10 mouse cellular contexts compared by ENCODE assay signal in the genomic region with DNA sequence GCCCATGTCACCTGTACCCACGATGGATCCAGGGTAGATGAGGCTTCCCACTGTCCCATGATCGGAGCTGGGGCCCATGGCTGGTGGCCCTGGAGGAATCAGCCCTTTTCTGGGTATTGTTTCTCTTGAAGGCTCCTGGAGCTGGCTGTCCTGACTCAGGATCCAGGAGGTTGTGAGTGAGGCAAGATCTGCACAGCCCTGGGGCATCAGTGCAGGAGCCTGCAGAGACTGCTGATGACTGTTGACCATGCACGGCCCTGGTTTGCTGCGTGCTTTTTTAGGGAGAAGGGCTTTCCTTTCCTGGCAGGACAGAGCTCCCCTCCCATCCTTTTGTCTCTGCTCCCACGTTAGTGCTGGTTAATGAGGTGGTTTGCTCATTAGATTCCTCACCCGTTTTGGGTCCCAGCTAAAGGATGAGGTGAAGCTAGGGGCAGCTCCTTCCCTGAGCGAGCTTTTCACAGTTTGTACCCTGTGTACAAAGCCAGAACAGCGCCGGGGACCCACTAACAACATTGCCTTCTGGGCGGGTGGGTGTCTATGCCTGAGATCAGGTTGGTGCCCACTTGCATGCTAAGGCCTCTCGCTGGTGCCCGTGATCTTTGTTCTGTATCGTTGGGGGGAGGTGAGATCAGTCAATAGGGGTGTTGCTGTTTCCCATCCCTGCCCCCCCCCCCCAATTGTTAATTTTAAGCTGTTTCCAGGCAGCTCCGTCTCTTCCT. TPM values are rescaled to one million over a fixed set of nuclear protein-coding genes. Genes with fewer than 3 reads are reported as not detected.
A peak's percentile ranks its signal among the peaks of the same experiment; 100 is the strongest.
DNase-seq lines count a peak whose midpoint lies in the region; ATAC-seq and TF ChIP-seq lines count a peak whose summit lies in the region.
"Had no signal": no experiment of that assay in that cellular context is flagged by ENCODE, and none has a peak within 500 bp of the region (broad histone marks: within the 10 kb centered on the region; RNA-seq: fewer than 3 reads in every experiment).

No protein-coding gene starts in this region.

- 76% methylated on average over 14 of the region's 14 CpGs for WGBS in bone marrow, adult 2 months
- WGBS in hindbrain, embryonic 10.5 days: 66% methylated on average over 14 of the region's 14 CpGs
- WGBS in liver, embryonic 15.5 days (ENCODE audit: insufficient replicate concordance): 72% methylated on average over 14 of the region's 14 CpGs

- TF ChIP-seq POLR2A in bone marrow, adult 2 months (IDR thresholded peaks at IDR 0.05; ENCODE audit: borderline replicate concordance, control insufficient read depth, low read depth, low read length): no peak

- peak overlapping the region; percentile 19 for H3K4me3 ChIP-seq in bone marrow, adult 2 months (replicated peaks; ENCODE audit: control insufficient read depth, low read depth, low read length)
- H3K4me3 ChIP-seq in hindbrain, embryonic 10.5 days: peak overlapping the region; percentile 68
- no peak overlapping the region for H3K4me3 ChIP-seq in liver, embryonic 15.5 days (replicated peaks)

- TF ChIP-seq CTCF in bone marrow, adult 2 months (IDR thresholded peaks at IDR 0.05; ENCODE audit: control insufficient read depth, insufficient read depth, low read length): no peak

- H3K9me3 ChIP-seq in hindbrain, embryonic 10.5 days: no peaks in the 10 kb centered on the region
- H3K9me3 ChIP-seq in liver, embryonic 15.5 days (replicated peaks): no peaks in the 10 kb centered on the region

- H3K4me1 ChIP-seq in bone marrow, adult 2 months (ENCODE audit: control insufficient read depth, insufficient read depth, low read length): peaks cover 3% of the 10 kb centered on the region
- peaks cover 71% of the 10 kb centered on the region for H3K4me1 ChIP-seq in hindbrain, embryonic 10.5 days (replicated peaks)
- H3K4me1 ChIP-seq in liver, embryonic 15.5 days (replicated peaks): peaks cover 33% of the 10 kb centered on the region

- no peak overlapping the region for H3K9ac ChIP-seq in liver, embryonic 15.5 days

- H3K27me3 ChIP-seq in hindbrain, embryonic 10.5 days (ENCODE audit: insufficient read depth, poor library complexity, severe bottlenecking): peaks cover 68% of the 10 kb centered on the region
- H3K27me3 ChIP-seq in liver, embryonic 15.5 days: peaks cover 28% of the 10 kb centered on the region

- peak; percentile 44 for DNase-seq in cerebellum, adult 11-12 months
- no peak for DNase-seq in hindbrain, embryonic 10.5 days (ENCODE audit: low spot score)
- DNase-seq in frontal cortex, postnatal 25 days (ENCODE audit: low spot score in 2 of 2): no peak
- DNase-seq in heart, adult 11 months: no peak
- DNase-seq in kidney, adult 18-20 months: no peak
- DNase-seq: embryo, embryonic 11 days; thymus, adult 2 months had no signal

- H3K36me3 ChIP-seq in hindbrain, embryonic 10.5 days: peaks cover 38% of the 10 kb centered on the region
- peaks cover 16% of the 10 kb centered on the region for H3K36me3 ChIP-seq in liver, embryonic 15.5 days (replicated peaks)

- no peak for ATAC-seq in cerebellum, adult (ENCODE audit: insufficient number of reproducible peaks, low FRiP score, low TSS enrichment)
- ATAC-seq in liver, embryonic 15.5 days (ENCODE audit: insufficient read depth): no peak

- H3K4me2 ChIP-seq in liver, embryonic 15.5 days: 0 out of 2 replicates have a peak overlapping the region, but pooled peaks have one; percentile 5

- H3K27ac ChIP-seq in bone marrow, adult 2 months (ENCODE audit: control insufficient read depth, insufficient read depth, low read depth, low read length, poor library complexity): no peak overlapping the region
- H3K27ac ChIP-seq in hindbrain, embryonic 10.5 days: peak overlapping the region; percentile 92
- H3K27ac ChIP-seq in liver, embryonic 15.5 days (replicated peaks): no peak overlapping the region

RNA-seq across cellular contexts. Expression of a gene that starts 2.0 kb away (rescaled TPM):
- 2.4 and 3.2 TPM in 2 replicates for polyA plus RNA-seq in bone marrow, adult 2 months (2011; ENCODE audit: insufficient read depth, insufficient read length, low replicate concordance, missing spikeins)
- 7.0 and 18.0 TPM in 2 replicates for polyA plus RNA-seq in hindbrain, embryonic 10.5 days (2016; fragmentation: Nextera tagmentation; extraction: Ambion mirVana)
- 0.29 and 0.33 TPM in 2 replicates for polyA plus RNA-seq in liver, embryonic 15.5 days (2015; fragmentation: Nextera tagmentation; extraction: Ambion mirVana)

RNA-seq across cellular contexts. Expression of a gene that starts 50.4 kb away (rescaled TPM):
- 59.0 and 71.3 TPM in 2 replicates for polyA plus RNA-seq in bone marrow, adult 2 months (2011; ENCODE audit: insufficient read depth, insufficient read length, low replicate concordance, missing spikeins)
- polyA plus RNA-seq in hindbrain, embryonic 10.5 days (2016; fragmentation: Nextera tagmentation; extraction: Ambion mirVana): 344 and 387 TPM in 2 replicates
- 156 and 160 TPM in 2 replicates for polyA plus RNA-seq in liver, embryonic 15.5 days (2015; fragmentation: Nextera tagmentation; extraction: Ambion mirVana)
